Mouse (Mus musculus): ENCODE data around the gene 4930519P11Rik. TPM values are rescaled to one million over a fixed set of nuclear protein-coding genes. Genes with fewer than 3 reads are reported as not detected.

The 4930519P11Rik gene
- total RNA-seq, 4 experiments from 2014 or later, result not detected

Other genes with a start within 250 kb of the 4930519P11Rik start
- 10 to 100 TPM; 11.9 to 18.9 (median 15.1) TPM for gene Cdk5rap1, start 240.4 kb downstream of the 4930519P11Rik start, total RNA-seq (2022)
- gene Snta1, start 205.3 kb downstream of the 4930519P11Rik start, total RNA-seq (2022), result 10 to 100 TPM; 30.9 to 34.4 (median 32.2) TPM
- gene Cbfa2t2, start 177.0 kb downstream of the 4930519P11Rik start, total RNA-seq (2022), result 10 to 100 TPM; 46.3 to 57.2 (median 52.1) TPM
- under 1 TPM in 3 of 4 experiments, not detected in 1; 0.57 to 0.87 (median 0.76) TPM for gene 1700003F12Rik, start 66.4 kb downstream of the 4930519P11Rik start, total RNA-seq (2022)
- gene Actl10, start 61.7 kb downstream of the 4930519P11Rik start, total RNA-seq (2022), result not detected
- 10 to 100 TPM; 76.7 to 90.9 (median 82.4) TPM for gene Necab3, start 54.5 kb downstream of the 4930519P11Rik start, total RNA-seq (2022)
- gene E2f1, start 43.5 kb downstream of the 4930519P11Rik start, total RNA-seq (2022), result 10 to 100 TPM; 10.5 to 13.9 (median 13.1) TPM
- gene Pxmp4, start 9.7 kb downstream of the 4930519P11Rik start, total RNA-seq (2022), result 10 to 100 TPM; 13.2 to 15.2 (median 14.1) TPM
- gene Zfp341, start 140 bp downstream of the 4930519P11Rik start, total RNA-seq (2022), result 10 to 100 TPM in 3 of 4 experiments, 1 to 10 TPM in 1; 9.5 to 10.9 (median 10.2) TPM
- gene Chmp4b, start 38.3 kb upstream of the 4930519P11Rik start, total RNA-seq (2022), result 100 to 1,000 TPM; 201 to 231 (median 219) TPM
- not detected for gene Gm14214, start 156.6 kb upstream of the 4930519P11Rik start, total RNA-seq (2022)
- gene Raly, start 177.7 kb upstream of the 4930519P11Rik start, total RNA-seq (2022), result 100 to 1,000 TPM in 3 of 4 experiments, 10 to 100 TPM in 1; 98.0 to 109 (median 104) TPM
- not detected for gene a, start 178.0 kb upstream of the 4930519P11Rik start, total RNA-seq (2022)